Mouse (Mus musculus): ENCODE data around the gene Eif4a2.
A peak's percentile ranks its signal among the peaks of the same experiment; 100 is the strongest.

Gene Eif4a2

GRCm38 (mm10) chr16:23145211-23145610 is 38.0 kb downstream of the Eif4a2 start:
- no peak for DNase-seq

- no peak for DNase-seq
Measured at GRCm38 (mm10) chr16:23146280-23146679, 39.0 kb downstream of the Eif4a2 start, which contains the start of gene Adipoq. Gene Adipoq, plus strand, starts transcription at chr16:23146536.

GRCm38 (mm10) chr16:23148936-23149335 is 41.7 kb downstream of the Eif4a2 start:
- no peak for DNase-seq

GRCm38 (mm10) chr16:23149396-23149795 is 42.2 kb downstream of the Eif4a2 start:
- DNase-seq: no peak

GRCm38 (mm10) chr16:23151423-23151822 is 44.2 kb downstream of the Eif4a2 start:
- peak; percentile 60 for DNase-seq

GRCm38 (mm10) chr16:23154261-23154660 is 47.0 kb downstream of the Eif4a2 start:
- no peak for DNase-seq

- no peak for DNase-seq
Measured at GRCm38 (mm10) chr16:23157013-23157412, 49.8 kb downstream of the Eif4a2 start.

GRCm38 (mm10) chr16:23158292-23158691 is 51.0 kb downstream of the Eif4a2 start:
- no peak for DNase-seq

GRCm38 (mm10) chr16:23158957-23159356 is 51.7 kb downstream of the Eif4a2 start:
- no peak for DNase-seq

- DNase-seq: no peak
Measured at GRCm38 (mm10) chr16:23159749-23160148, 52.5 kb downstream of the Eif4a2 start.

GRCm38 (mm10) chr16:23162116-23162515 is 54.9 kb downstream of the Eif4a2 start:
- DNase-seq: no peak
